Mouse (Mus musculus) heart, postnatal 10 days (tissue): Measurements from ENCODE around the gene Wdr63. TPM values are rescaled to one million over a fixed set of nuclear protein-coding genes. Genes with fewer than 3 reads are reported as not detected.
"Not testable (repeated sequence)": the region's sequence is repeated elsewhere in the genome, so short reads cannot be mapped to it uniquely, and the experiment has no call there.

Experiments used
- DNase-seq, 2 experiments: peaks; one replicate each; pipeline ENCODE4 v3.0.0; 2021
- intact Hi-C: fragments of 180-260 bp; cut with DNase I; formaldehyde crosslinking; loops from one replicate; pipeline ENCODE4 v1.15.1; 2025
- total RNA-seq, 2 experiments: library from RNA; stranded (reverse); gene quantifications; 2 replicates each; pipeline ENCODE4 v1.2.3; 2021

The Wdr63 gene
- total RNA-seq, 2 experiments from 2014 or later = not detected

DNA sequence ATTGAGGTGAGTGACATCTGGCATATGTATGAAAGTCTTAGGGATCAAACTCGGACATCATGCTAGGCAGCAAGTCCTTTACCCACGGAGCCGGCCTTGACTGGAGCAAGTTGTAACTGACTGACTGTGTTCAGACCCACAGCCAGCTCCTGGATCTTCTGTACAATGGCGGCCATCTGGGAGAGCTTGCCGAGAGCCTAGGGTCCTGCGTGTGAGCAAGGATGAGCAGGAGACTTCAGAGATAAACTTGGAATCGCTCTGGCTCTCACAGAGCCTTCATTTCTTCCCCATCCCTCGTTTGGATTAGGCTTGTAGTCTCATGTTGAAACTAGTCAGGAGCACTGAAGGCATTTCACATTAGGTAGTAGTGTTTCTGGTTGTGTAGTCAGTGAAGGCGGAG, 85.7 kb downstream of the Wdr63 start:
- DNase-seq = no peak
- intact Hi-C loops = no loop called here

DNA sequence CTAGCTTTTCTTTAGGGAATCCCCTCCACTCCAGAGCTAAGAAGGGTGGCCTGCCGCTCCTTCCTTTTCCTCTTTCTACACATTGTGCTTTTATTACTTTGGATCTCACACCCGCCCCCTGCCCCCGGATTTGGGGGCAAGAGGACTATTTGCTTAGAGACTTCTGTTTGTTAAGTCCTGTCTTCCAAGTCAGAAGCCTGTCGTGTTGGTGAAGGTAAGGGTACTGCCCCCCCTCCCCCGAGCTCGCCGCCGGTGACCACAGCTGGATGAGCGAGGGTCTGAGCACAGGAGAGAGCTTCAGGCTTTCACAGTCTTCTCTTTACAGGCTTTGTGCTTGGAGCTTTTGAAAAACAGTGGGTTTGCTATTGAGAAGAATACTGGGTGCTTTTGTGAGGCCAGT, 90.4 kb downstream of the Wdr63 start:
- intact Hi-C loops = no loop called here
- no peak for DNase-seq

DNA sequence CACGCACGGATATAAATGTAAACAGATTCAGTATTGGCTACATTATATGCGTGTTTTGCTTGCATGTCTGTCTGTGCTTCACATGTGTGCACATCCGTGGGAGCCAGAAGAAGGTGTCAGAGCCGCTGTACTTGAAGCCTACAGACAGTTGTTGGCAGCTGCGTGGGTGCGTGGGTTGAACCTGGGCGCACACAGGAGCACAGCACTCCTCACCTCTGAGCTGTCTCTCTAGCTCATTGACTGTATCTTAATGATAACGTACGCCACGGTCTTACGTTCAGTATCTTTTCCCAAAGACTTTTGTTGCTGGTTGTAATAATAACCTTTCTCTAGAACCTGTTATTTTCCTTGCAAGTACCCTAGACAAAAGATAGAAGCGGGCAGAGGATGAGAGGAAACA, 91.0 kb downstream of the Wdr63 start:
- DNase-seq = no peak
- intact Hi-C loops = no loop called here

DNA sequence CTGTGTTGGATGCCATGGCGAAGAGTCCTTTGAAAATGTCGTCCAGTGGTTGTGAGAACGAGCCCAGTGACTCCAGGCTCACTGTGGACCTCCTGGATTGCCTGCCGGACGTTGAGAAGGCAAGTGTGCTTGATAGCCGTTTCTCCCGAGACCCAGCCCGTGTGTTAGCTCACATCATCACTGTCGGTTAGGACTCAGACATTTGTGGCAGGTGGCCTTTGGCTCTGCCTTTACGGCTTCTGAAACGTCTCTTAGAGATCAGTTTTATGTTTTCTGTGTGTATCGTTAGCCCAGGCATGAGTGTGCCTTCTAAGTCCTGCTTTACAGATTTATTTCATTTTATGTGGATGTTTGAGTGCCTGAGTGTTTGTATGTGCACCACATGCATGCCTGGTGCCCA, 93.6 kb downstream of the Wdr63 start:
- DNase-seq = no peak
- intact Hi-C loops = no loop called here

DNA sequence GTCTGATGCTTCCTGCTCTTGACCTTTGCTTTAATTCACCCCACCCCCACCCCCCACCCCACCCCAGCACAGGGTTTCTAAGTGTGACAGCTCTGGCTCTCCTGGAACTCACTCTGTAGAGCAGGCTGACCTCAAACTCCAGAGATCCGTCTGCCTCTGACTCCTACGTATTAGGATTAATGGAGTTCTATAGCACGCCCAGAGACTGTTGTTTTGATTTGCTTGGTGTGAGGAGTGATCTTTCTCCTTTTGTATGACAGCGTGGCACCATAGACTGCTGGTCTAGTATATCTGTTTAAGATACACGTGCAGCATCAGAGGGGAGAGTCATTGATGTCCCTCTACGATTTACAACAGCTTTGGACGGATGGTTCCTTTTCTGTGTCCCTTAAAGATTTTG, 94.4 kb downstream of the Wdr63 start:
- intact Hi-C loops = no loop called here

DNA sequence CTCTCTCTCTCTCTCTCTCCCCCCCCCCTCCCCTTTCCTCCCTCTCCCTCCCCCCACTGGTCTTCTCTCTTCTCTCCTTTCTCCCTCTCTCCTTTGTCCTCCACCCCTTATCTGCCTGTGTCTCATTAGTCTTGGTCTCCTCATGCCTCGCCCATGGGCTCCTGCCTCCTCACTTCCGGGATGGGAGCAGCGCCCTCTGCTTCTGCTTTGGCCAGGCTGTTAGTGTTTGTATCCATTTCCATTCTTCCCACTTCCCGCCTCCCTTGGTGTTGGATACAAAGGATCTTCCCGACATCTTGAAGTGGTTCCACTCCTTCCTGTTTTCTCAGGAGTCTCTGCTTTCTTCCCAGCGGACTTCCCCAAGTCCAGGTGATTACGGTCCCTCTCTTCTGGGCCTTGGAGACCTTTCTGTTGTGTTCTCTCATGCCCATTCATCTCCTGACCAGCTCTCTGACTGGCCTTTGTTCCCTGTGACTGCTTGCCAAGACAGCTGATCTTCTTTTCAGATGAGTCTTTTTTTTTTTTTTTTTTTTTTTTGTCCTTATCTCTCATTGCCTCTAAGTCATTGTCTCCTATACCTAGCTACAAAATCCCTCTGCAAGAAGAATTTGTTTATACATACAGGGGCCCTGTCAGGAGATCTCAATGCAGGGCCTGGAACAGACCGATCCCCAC, 96.2 kb downstream of the Wdr63 start:
- DNase-seq = no peak
- intact Hi-C loops = no loop called here

More for the DNA sequence above, 94.4 kb downstream of the Wdr63 start:
- DNase-seq = no peak

DNA sequence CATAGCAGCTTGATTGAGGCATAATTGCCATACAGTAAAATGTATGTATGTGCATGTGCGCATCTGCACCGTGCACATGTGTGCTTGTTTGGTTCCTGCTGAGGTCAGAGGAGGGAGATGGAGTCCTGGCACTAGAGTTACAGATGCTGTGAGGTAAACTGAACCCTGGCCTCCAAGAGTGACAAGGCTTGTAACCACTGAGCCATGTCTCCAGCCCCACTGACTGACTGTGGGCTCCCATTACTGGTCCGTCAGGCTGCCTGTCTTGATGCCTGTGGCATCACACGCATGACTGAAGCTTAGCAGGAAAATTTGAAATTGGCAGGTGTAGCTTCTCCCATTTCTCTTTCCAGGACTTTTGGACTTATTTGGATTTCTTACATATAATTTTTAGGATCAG, 97.2 kb downstream of the Wdr63 start:
- intact Hi-C loops = no loop called here
- DNase-seq = no peak

DNA sequence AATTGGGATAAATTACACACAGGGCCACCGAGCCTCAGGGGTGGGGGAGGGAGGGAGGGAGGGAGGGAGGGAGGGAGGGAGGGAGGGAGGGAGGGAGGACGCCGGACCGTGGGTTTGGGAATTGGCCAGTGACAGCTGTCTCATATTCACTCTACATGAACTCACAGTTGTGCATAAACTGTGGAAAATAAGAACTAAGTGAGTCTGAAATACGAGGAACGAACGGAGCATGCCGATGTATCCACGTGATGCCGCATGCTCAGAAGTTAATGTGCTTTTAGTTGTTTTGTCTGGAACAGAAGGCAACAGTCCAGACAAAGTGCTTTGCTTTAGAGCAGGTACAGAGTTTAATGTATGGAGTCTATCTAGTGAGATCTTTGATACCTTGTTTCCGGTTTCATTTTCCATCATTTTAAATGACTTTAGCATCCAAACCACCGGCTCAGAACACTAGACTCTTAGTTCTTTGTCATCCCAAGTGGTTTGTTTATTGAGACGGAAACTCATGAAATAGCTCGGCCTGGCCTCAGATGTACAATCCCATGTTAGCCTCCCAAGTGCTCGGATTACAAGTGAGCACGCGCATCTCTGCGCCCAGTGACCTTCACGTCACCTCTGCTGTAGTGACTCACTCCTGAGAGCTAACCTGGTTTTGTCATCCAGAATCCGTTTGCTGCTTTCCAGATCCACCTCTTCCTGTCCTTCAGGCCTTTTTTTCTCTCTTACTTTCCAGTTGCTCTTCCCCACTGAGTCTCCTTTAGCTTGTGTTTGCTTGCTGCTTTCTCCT, 97.9 kb downstream of the Wdr63 start:
- DNase-seq = peak; percentile 43 to 58
- intact Hi-C loops = no loop called here

DNA sequence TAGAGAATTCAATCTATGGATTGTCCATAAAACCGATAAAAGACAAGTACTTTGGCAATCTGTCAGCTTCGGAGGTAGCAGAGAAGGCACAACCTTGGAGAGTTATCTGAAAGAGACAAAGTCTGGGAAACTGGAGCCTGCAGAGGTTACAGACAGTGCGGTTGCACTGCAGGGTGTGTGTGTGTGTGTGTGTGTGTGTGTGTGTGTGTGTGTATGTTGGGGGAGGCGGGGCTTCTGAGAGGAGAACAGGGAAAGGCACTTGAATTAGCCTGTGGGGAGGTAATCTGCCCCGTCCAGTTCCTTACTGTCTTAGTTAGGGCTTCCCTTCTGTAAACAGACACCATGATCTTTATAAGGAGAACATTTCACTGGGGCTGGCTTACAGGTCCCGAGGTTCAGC, 100.1 kb downstream of the Wdr63 start:
- DNase-seq = no peak
- intact Hi-C loops = no loop called here

DNA sequence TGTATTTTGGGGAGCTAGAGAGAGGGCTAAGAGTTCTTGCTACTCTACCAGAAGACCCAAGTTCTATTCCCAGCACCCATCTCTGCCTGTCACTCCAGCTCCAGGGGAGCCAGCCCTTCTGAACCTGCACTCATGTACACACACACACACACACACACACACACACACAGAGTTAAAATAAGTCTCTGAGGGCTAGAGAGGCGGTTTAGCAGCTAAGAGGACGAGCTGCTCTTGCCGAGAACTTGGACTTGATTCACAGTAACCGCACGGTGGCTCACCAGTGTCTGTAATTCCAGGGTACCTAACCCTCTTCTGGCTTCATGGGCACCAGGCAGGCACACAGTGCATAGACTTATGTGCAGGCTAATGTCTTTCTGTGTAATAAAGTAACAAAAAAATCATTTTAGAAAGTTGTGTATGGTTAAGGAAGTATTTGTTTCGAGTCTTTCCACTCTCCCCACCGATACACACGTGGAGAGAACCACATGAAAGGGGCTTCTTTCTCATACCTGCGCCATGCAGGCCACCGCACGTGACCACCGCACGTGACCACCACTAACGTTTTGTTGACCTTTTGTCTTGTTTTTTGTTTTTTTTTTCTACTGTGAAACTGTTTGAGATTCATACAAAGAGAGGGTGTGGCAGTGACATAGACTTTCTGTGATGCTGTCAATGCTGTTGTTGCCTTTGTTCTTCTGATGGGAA, 103.4 kb downstream of the Wdr63 start:
- DNase-seq = no peak
- intact Hi-C loops = no loop called here

DNA sequence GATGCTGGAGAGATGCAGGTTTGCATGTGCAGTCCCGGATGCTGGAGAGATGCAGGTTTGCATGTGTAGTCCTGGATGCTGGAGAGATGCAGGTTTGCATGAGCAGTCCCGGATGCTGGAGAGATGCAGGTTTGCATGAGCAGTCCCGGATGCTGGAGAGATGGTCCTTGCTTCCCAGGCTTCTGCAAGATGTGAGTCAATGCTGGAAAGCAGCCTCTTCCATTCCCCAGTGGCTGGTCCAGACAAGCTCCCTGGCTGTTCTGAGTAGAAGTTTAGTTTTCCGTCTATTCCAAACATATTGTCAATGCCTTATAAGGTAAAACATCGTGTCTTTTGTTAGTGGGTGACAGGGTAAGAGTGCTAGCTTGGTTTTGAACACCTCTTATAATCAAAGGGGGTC, 111.4 kb downstream of the Wdr63 start:
- DNase-seq, intact Hi-C loops: not testable (repeated sequence)

DNA sequence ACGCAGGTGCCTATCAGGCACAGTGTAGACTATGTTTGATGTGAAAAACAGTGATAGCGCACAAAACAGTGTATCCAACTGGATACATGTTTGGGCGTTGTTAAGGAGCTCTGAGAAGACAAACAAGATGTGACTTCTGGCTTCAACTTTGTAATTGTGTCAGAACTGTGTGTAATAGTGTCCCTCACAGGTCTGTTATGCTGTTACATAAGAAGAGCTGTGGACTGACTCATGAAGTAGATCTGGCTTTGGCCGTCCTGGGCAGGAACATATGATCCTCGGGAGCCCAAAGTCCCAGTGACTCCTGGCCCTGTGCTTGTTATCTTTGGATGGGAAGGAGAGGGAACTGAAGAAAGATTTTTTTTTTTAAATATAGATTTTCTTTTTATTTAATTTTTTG, 112.4 kb downstream of the Wdr63 start:
- DNase-seq = peak in 1 of 2 experiments; percentile 37
- intact Hi-C loops = no loop called here

DNA sequence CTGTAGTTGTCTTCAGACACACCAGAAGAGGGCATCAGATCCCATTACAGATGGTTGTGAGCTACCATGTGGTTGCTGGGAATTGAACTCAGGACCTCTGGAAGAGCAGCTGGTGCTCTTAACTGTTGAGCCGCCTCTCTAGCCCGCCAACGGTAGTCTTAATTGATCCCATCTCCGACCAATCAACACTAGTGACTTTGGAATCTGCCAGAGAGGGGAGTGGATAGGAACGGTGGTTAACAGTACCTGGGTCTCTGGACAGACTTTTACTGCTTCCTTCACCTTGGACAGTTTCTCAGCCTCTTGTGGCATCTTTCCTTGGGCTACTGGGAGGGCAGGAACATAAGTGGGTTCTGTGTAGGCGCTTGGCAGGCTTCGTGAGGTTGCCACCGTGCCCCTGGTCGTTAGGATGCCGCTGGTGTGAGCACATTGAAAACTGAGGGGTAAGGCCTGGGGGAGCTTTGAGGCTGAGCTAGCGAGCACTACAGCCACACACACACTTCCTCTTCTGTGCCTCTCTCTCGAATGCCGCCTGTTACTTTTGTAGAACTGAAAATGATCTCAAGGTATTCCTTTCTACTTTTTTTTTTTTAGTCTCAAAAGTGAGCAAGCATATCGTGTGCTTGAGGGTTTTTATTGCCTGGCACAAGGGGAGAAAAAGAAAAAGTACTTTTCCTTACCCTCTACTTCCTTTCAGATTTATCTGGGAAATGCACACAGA, 114.3 kb downstream of the Wdr63 start:
- intact Hi-C loops = no loop called here

DNA sequence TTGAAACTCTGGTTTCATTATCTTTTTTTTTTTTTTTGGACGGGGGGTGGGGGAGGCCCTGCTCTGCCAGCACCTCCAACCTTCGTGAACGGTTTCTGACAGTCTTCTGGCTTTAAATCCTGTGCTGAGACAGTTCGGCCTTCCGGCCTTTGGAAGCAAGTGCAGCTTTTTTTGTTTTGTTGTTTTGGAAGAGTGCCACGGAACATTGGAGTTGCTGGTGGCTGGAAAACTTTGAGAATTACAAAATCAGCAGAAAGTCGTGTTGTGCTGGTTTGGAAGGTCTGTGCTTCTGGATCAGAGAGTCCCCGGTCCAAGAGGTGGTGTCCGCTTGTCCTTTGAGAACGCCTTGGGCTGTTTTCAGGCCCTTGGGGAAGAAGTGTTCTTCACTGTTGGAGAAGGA, 115.1 kb downstream of the Wdr63 start:
- peak; percentile 71 to 73 for DNase-seq
- intact Hi-C loops = no loop called here

More for the DNA sequence above, 114.3 kb downstream of the Wdr63 start:
- DNase-seq = no peak

DNA sequence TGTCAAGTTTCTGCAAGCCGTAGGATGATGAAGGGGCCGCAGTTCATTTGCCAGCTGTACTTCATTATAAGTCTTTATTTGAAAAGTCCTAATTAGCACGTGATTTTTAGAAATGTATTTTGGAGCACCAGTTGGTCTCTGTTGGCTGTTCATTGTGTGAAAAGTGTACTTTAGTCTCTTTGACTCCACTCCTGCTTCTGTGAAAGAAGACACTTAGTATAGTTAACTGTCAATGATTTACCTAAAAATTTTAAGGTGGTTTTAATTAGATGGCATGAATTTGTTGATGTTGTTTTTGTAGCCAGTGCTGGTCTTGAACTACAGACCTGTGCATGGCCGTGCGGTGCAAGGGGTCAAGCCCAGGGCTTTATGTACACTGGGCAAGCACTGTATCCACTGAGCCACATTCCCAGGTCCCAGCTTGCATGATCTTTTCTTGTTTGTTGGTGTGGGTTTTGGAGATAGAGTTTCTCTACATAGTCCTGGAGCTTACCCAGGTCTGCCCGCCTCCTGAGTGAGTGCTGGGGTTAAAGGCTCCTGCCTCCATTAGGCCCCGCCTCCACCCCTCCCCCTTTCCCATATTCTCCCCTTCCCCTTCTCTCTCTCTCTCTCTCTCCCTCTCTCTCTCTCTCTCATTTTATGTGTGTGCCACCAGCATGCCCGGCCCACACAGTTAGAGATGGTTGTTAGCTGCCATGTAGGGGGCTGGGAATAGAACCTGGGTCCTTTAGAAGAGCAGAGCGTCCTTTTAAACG, 115.8 kb downstream of the Wdr63 start:
- DNase-seq = no peak
- intact Hi-C loops = no loop called here

DNA sequence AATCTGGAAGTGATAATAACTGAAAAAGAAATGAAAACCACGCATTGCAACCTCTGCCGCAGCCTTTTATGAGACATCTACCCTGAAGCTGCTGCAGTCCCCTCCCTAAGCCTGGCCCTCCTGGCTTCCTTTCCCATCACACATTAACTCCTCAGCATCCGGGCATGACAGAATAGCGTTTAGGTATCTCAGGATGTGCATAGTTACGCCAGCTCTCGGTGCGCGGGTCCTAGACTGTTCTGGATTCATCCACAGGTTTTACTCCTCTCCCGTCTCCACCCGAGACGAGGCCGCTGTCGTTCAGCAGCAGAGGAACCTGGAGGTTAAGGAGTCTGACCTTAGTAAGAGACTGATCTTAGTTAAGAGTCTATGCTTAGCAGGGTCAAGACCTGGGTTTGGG, 116.8 kb downstream of the Wdr63 start:
- DNase-seq = no peak
- intact Hi-C loops = no loop called here
